Comparison of ENCODE assay signal across 23 mouse cellular contexts in genomic region chr6:140608666-140609065, GRCm38 (mm10). TPM values are rescaled to one million over a fixed set of nuclear protein-coding genes. Genes with fewer than 3 reads are reported as not detected.
A peak's percentile ranks its signal among the peaks of the same experiment; 100 is the strongest.
DNase-seq lines count a peak whose midpoint lies in the region; ATAC-seq and TF ChIP-seq lines count a peak whose summit lies in the region.
"Had no signal": no experiment of that assay in that cellular context is flagged by ENCODE, and none has a peak within 500 bp of the region (broad histone marks: within the 10 kb centered on the region; RNA-seq: fewer than 3 reads in every experiment).

No protein-coding gene starts in this region.

- H3K36me3 ChIP-seq in ES-Bruce4 (ENCODE audit: control insufficient read depth, insufficient read depth, low read length, poor library complexity, severe bottlenecking), result no peaks in the 10 kb centered on the region
- no peaks in the 10 kb centered on the region for H3K36me3 ChIP-seq in ES-E14 (ENCODE audit: control insufficient read depth, insufficient read depth, low read length, poor library complexity, severe bottlenecking)
- no peaks in the 10 kb centered on the region for H3K36me3 ChIP-seq in intestine, embryonic 16.5 days (ENCODE audit: control insufficient read depth, insufficient read depth, low read length)
- no peaks in the 10 kb centered on the region for H3K36me3 ChIP-seq in midbrain, embryonic 15.5 days (replicated peaks)
- H3K36me3 ChIP-seq: embryonic facial prominence, embryonic 10.5 days; embryonic facial prominence, embryonic 12.5 days had no signal

- H3K27me3 ChIP-seq in ES-Bruce4 (ENCODE audit: control insufficient read depth, insufficient read depth, low read length, poor library complexity, severe bottlenecking), result no peaks in the 10 kb centered on the region
- H3K27me3 ChIP-seq in intestine, embryonic 16.5 days (replicated peaks; ENCODE audit: control insufficient read depth, insufficient read depth, low read length), result no peaks in the 10 kb centered on the region
- no peaks in the 10 kb centered on the region for H3K27me3 ChIP-seq in midbrain, embryonic 15.5 days (replicated peaks)
- H3K27me3 ChIP-seq: CH12.LX; embryonic facial prominence, embryonic 12.5 days; forebrain, embryonic 13.5 days had no signal

- 0 out of 2 replicates have a peak overlapping the region, but pooled peaks have one; percentile 18 for H3K27ac ChIP-seq in ES-Bruce4 (ENCODE audit: insufficient read depth, low read length)
- peak overlapping the region; percentile 5; the same call in 1 of the 2 replicates for H3K27ac ChIP-seq in ES-E14 (ENCODE audit: insufficient read depth, low read depth, low read length, poor library complexity, severe bottlenecking)
- no peak overlapping the region for H3K27ac ChIP-seq in intestine, embryonic 16.5 days (ENCODE audit: low read length)
- H3K27ac ChIP-seq in midbrain, embryonic 15.5 days, result no peak overlapping the region
- H3K27ac ChIP-seq: embryonic facial prominence, embryonic 10.5 days; embryonic facial prominence, embryonic 12.5 days; forebrain, embryonic 13.5 days had no signal

- H3K4me1 ChIP-seq in ES-Bruce4 (ENCODE audit: control insufficient read depth, insufficient read depth, low read length) (peaks cover 13% of the 10 kb centered on the region), ES-E14 (ENCODE audit: control insufficient read depth in 2 of 2, insufficient read depth in 2 of 2, low read length in 2 of 2, poor library complexity in 1 of 2) (peaks cover 22 to 40% of the 10 kb centered on the region in 2 experiments)
- H3K4me1 ChIP-seq in intestine, embryonic 16.5 days (ENCODE audit: control insufficient read depth, insufficient read depth, low read length), result peaks cover 3% of the 10 kb centered on the region; the same call in 1 of the 2 replicates
- peaks cover 2% of the 10 kb centered on the region for H3K4me1 ChIP-seq in midbrain, embryonic 15.5 days

- no peak for TF ChIP-seq CTCF in ES-Bruce4 (IDR thresholded peaks at IDR 0.05; ENCODE audit: low read depth, low read length)

- DNase-seq in ES-E14 (ENCODE audit: low read depth, low spot score) (peak; percentile 70), ZHBTc4 (ENCODE audit: low read depth, low spot score) (peak; percentile 84)
- DNase-seq in layer of hippocampus, postnatal 10 days (ENCODE audit: low spot score in 2 of 2), result no peak
- DNase-seq in spleen, postnatal 4 days (ENCODE audit: low spot score in 2 of 2), result no peak
- DNase-seq in heart, postnatal 36 days, result no peak
- DNase-seq: adrenal gland, adult 2 months; adrenal gland, postnatal 10 days; adrenal gland, postnatal 25 days; B cell, adult 2 months; cerebellum, adult 11 months; cerebellum, adult 18-20 months; cerebellum, adult 8-10 months; cerebellum, postnatal 10 days; cerebellum, postnatal 25 days had no signal

- no peak for TF ChIP-seq POLR2A in ES-Bruce4 (IDR thresholded peaks at IDR 0.05; ENCODE audit: insufficient read depth, low read length)

- in situ Hi-C loops in ES-E14 (cut with MboI; ENCODE audit: low sequenced_read_pairs in 2 of 2, unreplicated experiment in 2 of 2), result no loop called here

- intact Hi-C loops in heart, postnatal 36 days (cut with DNase I), result no loop called here

- H3K4me3 ChIP-seq in ES-Bruce4 (ENCODE audit: low read depth, low read length) (no peak overlapping the region), ES-E14 (ENCODE audit: insufficient read depth in 1 of 2, low read depth in 1 of 2, low read length in 2 of 2, poor library complexity in 1 of 2, severe bottlenecking in 1 of 2) (no peak overlapping the region)
- H3K4me3 ChIP-seq in intestine, embryonic 16.5 days (ENCODE audit: low read length), result no peak overlapping the region
- H3K4me3 ChIP-seq in midbrain, embryonic 15.5 days, result no peak overlapping the region
- H3K4me3 ChIP-seq: embryonic facial prominence, embryonic 10.5 days; embryonic facial prominence, embryonic 12.5 days; forebrain, embryonic 13.5 days had no signal

- no peak overlapping the region for H3K9ac ChIP-seq in ES-Bruce4 (ENCODE audit: low read depth, poor library complexity, severe bottlenecking)
- H3K9ac ChIP-seq in ES-E14 (ENCODE audit: insufficient read depth, low read depth, low read length, poor library complexity, severe bottlenecking), result no peak overlapping the region
- no peak overlapping the region for H3K9ac ChIP-seq in intestine, embryonic 16.5 days (ENCODE audit: low read depth, low read length)
- H3K9ac ChIP-seq in midbrain, embryonic 15.5 days, result no peak overlapping the region
- H3K9ac ChIP-seq: embryonic facial prominence, embryonic 12.5 days; forebrain, embryonic 13.5 days had no signal

- peak; percentile 45; the same call in 1 of the 2 replicates for ATAC-seq in intestine, embryonic 16.5 days
- ATAC-seq in midbrain, embryonic 15.5 days (replicated peaks), result no peak
- ATAC-seq: CD4-positive, CD25-positive, alpha-beta regulatory T cell, adult 4 months; forebrain, embryonic 13.5 days; forebrain, embryonic 16.5 days had no signal

- H3K9me3 ChIP-seq in ES-Bruce4 (replicated peaks; ENCODE audit: control insufficient read depth, insufficient read depth, low read length, poor library complexity, severe bottlenecking) (no peaks in the 10 kb centered on the region), ES-E14 (ENCODE audit: control insufficient read depth, insufficient read depth, low read depth, low read length) (no peaks in the 10 kb centered on the region)
- no peaks in the 10 kb centered on the region for H3K9me3 ChIP-seq in intestine, embryonic 16.5 days (ENCODE audit: control insufficient read depth, low read length)
- no peaks in the 10 kb centered on the region for H3K9me3 ChIP-seq in midbrain, embryonic 15.5 days
- H3K9me3 ChIP-seq: embryonic facial prominence, embryonic 10.5 days; embryonic facial prominence, embryonic 12.5 days; forebrain, embryonic 13.5 days had no signal

- no peak overlapping the region for H3K4me2 ChIP-seq in intestine, embryonic 16.5 days (ENCODE audit: low read depth, low read length)
- no peak overlapping the region for H3K4me2 ChIP-seq in midbrain, embryonic 15.5 days
- H3K4me2 ChIP-seq: embryonic facial prominence, embryonic 12.5 days; forebrain, embryonic 13.5 days had no signal

- 87% methylated on average over 6 of the region's 6 CpGs for WGBS in intestine, embryonic 16.5 days
- WGBS in midbrain, embryonic 15.5 days, result 95% methylated on average over 6 of the region's 6 CpGs

- peak; percentile 88 for TF ChIP-seq EP300 in ES-Bruce4 (IDR thresholded peaks at IDR 0.05; ENCODE audit: insufficient read depth, low read depth, low read length)

TF ChIP-seq in ES-E14, 5 proteins besides CTCF, POLR2A, EP300 and RAD21:
- no peak for TF ChIP-seq ZNF384 (IDR thresholded peaks at IDR 0.05; ENCODE audit: low read depth, low read length)
- no peak for TF ChIP-seq MAFK (IDR thresholded peaks at IDR 0.05; ENCODE audit: insufficient read depth, low read depth, low read length)
- no peak for TF ChIP-seq HCFC1 (IDR thresholded peaks at IDR 0.05; ENCODE audit: borderline replicate concordance, insufficient read depth, low read length)
- no peak for TF ChIP-seq CHD2 (IDR thresholded peaks at IDR 0.05; ENCODE audit: low read depth, low read length)
- TF ChIP-seq ZC3H11A (IDR thresholded peaks at IDR 0.05; ENCODE audit: borderline replicate concordance, low read depth, low read length), result no peak
TF ChIP-seq in ES-E14: peak in this region for 0.

RNA-seq across cellular contexts. Expression of gene Aebp2, which starts 13.8 kb away (rescaled TPM):
- 91.8 and 93.7 TPM in 2 replicates for polyA plus RNA-seq in ES-Bruce4 (2011; ENCODE audit: insufficient read depth, insufficient read length, low read depth, missing spikeins)
- total RNA-seq in ES-E14 (2012; rRNA removed), result 71.7 and 77.4 TPM in 2 replicates
- 6.4 and 7.3 TPM in 2 replicates for polyA plus RNA-seq in intestine, embryonic 16.5 days (2015; fragmentation: Nextera tagmentation; extraction: Ambion mirVana)
- polyA plus RNA-seq in midbrain, embryonic 15.5 days (2015; fragmentation: Nextera tagmentation; extraction: Ambion mirVana), result 7.7 and 9.0 TPM in 2 replicates
- total RNA-seq in layer of hippocampus, postnatal 10 days (2021), result 10 to 100 TPM; 45.9 to 47.1 TPM
- total RNA-seq in heart, postnatal 36 days (2021), result 10 to 100 TPM; 37.5 to 39.2 TPM

Comparison
In these comparisons a context has a peak if more than half of its experiments do, and no peak if none do; other contexts are left out.
1. H3K27ac ChIP-seq: peak in ES-Bruce4 (single experiment) and ES-E14 (single experiment); none in intestine, embryonic 16.5 days (single experiment) and midbrain, embryonic 15.5 days (single experiment).
2. DNase-seq: peak in ES-E14 (single experiment) and ZHBTc4 (single experiment); none in layer of hippocampus, postnatal 10 days (0 of 2), spleen, postnatal 4 days (0 of 2) and heart, postnatal 36 days (0 of 2).